In genomic region chr16:91738505-91738904, GRCm38 (mm10) we compare ENCODE assay signal across 35 mouse cellular contexts.
"Had no signal": no experiment of that assay in that cellular context is flagged by ENCODE, and none has a peak within 500 bp of the region (broad histone marks: within the 10 kb centered on the region; RNA-seq: fewer than 3 reads in every experiment).

No protein-coding gene starts in this region.

- H3K27me3 ChIP-seq: heart, embryonic 12.5 days; heart, embryonic 13.5 days; heart, embryonic 15.5 days; hindbrain, embryonic 12.5 days; hindbrain, embryonic 13.5 days; hindbrain, embryonic 15.5 days; intestine, embryonic 15.5 days; kidney, embryonic 15.5 days had no signal

- H3K9me3 ChIP-seq: heart, embryonic 10.5 days; heart, embryonic 12.5 days; heart, embryonic 13.5 days; heart, embryonic 15.5 days; hindbrain, embryonic 10.5 days; hindbrain, embryonic 12.5 days; hindbrain, embryonic 13.5 days; hindbrain, embryonic 15.5 days; intestine, embryonic 15.5 days; kidney, embryonic 15.5 days had no signal

- ATAC-seq: hindbrain, embryonic 16.5 days; inflammation-experienced regulatory T-cells, adult 6 months; intestine, embryonic 15.5 days; intestine, embryonic 16.5 days; intestine, postnatal 0 days had no signal

- H3K4me3 ChIP-seq: heart, embryonic 10.5 days; heart, embryonic 12.5 days; heart, embryonic 13.5 days; heart, embryonic 15.5 days; hindbrain, embryonic 10.5 days; hindbrain, embryonic 12.5 days; hindbrain, embryonic 13.5 days; hindbrain, embryonic 15.5 days; intestine, embryonic 15.5 days; kidney, embryonic 15.5 days; layer of hippocampus, adult 2 months; left cerebral cortex, adult 2 months had no signal

- H3K27ac ChIP-seq: heart, embryonic 10.5 days; heart, embryonic 13.5 days; heart, embryonic 15.5 days; hindbrain, embryonic 10.5 days; hindbrain, embryonic 12.5 days; hindbrain, embryonic 13.5 days; hindbrain, embryonic 14.5 days; hindbrain, embryonic 15.5 days; intestine, embryonic 15.5 days; kidney, embryonic 15.5 days; kidney, postnatal 0 days; layer of hippocampus, adult 2 months; left cerebral cortex, adult 2 months had no signal

- H3K4me2 ChIP-seq: heart, embryonic 11.5 days; heart, embryonic 12.5 days; heart, embryonic 13.5 days; heart, embryonic 15.5 days; hindbrain, embryonic 12.5 days; hindbrain, embryonic 13.5 days; hindbrain, embryonic 14.5 days; hindbrain, embryonic 15.5 days; intestine, embryonic 15.5 days; kidney, embryonic 15.5 days had no signal

- H3K9ac ChIP-seq: heart, embryonic 12.5 days; heart, embryonic 13.5 days; heart, embryonic 15.5 days; hindbrain, embryonic 12.5 days; hindbrain, embryonic 13.5 days; hindbrain, embryonic 14.5 days; hindbrain, embryonic 15.5 days; intestine, embryonic 15.5 days; kidney, embryonic 15.5 days had no signal

- DNase-seq: heart, postnatal 10 days; heart, postnatal 14 days; heart, postnatal 36 days; heart, postnatal 4 days; kidney, adult 11 months; kidney, adult 18-20 months; kidney, adult 2 months; kidney, adult 8-10 months; kidney, adult 9 months; kidney, postnatal 10 days; kidney, postnatal 14 days; kidney, postnatal 25 days; kidney, postnatal 36 days; kidney, postnatal 4 days; layer of hippocampus, adult 9-11 months; layer of hippocampus, postnatal 36 days had no signal

- H3K36me3 ChIP-seq: heart, embryonic 10.5 days; heart, embryonic 12.5 days; heart, embryonic 13.5 days; heart, embryonic 15.5 days; hindbrain, embryonic 12.5 days; hindbrain, embryonic 13.5 days; hindbrain, embryonic 15.5 days; intestine, embryonic 15.5 days; kidney, embryonic 15.5 days had no signal
